Mouse (Mus musculus) liver, embryonic 13.5 days (tissue): Measurements from ENCODE around the gene Mob3c. TPM values are rescaled to one million over a fixed set of nuclear protein-coding genes. Genes with fewer than 3 reads are reported as not detected.

ENCODE experiments used
- ATAC-seq: fragments of 200-750 bp; cut with Nextera tagmentation; 2 replicates; pipeline ENCODE4 v1.8.0; 2017; ENCODE audit warnings: low read depth, mild to moderate bottlenecking, moderate number of reproducible peaks, moderate library complexity
- DNase-seq: peaks from one replicate; pipeline ENCODE4 v3.0.0; 2022
- H3K27ac ChIP-seq: fragments of 300-500 bp; sonication (generic); 2 replicates; pipeline ENCODE4 v1.5.1; 2015; ENCODE audit warnings: moderate library complexity, mild to moderate bottlenecking, inconsistent platforms
- H3K27me3 ChIP-seq: fragments of 300-500 bp; sonication (generic); 2 replicates; pipeline ENCODE4 v1.6.1; 2015; ENCODE audit warnings: mild to moderate bottlenecking, inconsistent platforms
- H3K36me3 ChIP-seq: fragments of 300-500 bp; sonication (generic); 2 replicates; pipeline ENCODE4 v1.6.1; 2015; ENCODE audit warnings: mild to moderate bottlenecking, inconsistent platforms
- H3K4me1 ChIP-seq: fragments of 300-500 bp; sonication (generic); replicated peaks from 2 replicates; pipeline ENCODE4 v1.6.1; 2015; ENCODE audit warnings: inconsistent platforms
- H3K4me2 ChIP-seq: fragments of 300-500 bp; sonication (generic); 2 replicates; pipeline ENCODE4 v1.6.1; 2015; ENCODE audit warnings: inconsistent platforms, mild to moderate bottlenecking, moderate library complexity
- H3K4me3 ChIP-seq: fragments of 300-500 bp; sonication (generic); replicated peaks from 2 replicates; pipeline ENCODE4 v1.5.1; 2015; ENCODE audit warnings: mild to moderate bottlenecking, inconsistent platforms
- H3K9ac ChIP-seq: fragments of 300-500 bp; sonication (generic); 2 replicates; pipeline ENCODE4 v1.6.1; 2015; ENCODE audit warnings: mild to moderate bottlenecking, inconsistent platforms
- H3K9me3 ChIP-seq: fragments of 300-500 bp; sonication (generic); replicated peaks from 2 replicates; pipeline ENCODE4 v1.6.1; 2016; ENCODE audit warnings: inconsistent platforms
- WGBS: fragments of 180-500 bp; shearing (Covaris S2); methylation state at CpG from one replicate; pipeline ENCODE4 v1.1.7; 2015; ENCODE audit not compliant: insufficient replicate concordance; 5-methylcytosine and 5-hydroxymethylcytosine counted together
- polyA plus RNA-seq: library from polyadenylated mRNA; unstranded; fragments of >200 nt; fragmentation: Nextera tagmentation; extraction: Ambion mirVana; gene quantifications from 2 replicates; pipeline ENCODE4 v1.2.1, GENCODE M21; 2015

The Mob3c gene
- polyA plus RNA-seq, 1 experiment from 2014 or later, result 6.7 TPM

- Histone ChIP-seq H3K4me3 (no peak overlapping the region), H3K27ac (no peak overlapping the region), H3K36me3 (peaks cover 23% of the 10 kb centered on the region), H3K9me3 (no peaks in the 10 kb centered on the region), H3K4me1 (0 out of 2 replicates have a peak, but pooled peaks cover 5% of the 10 kb centered on the region), H3K27me3 (0 out of 2 replicates have a peak, but pooled peaks cover 4% of the 10 kb centered on the region), H3K4me2 (no peak overlapping the region), H3K9ac (no peak overlapping the region)
- no peak for ATAC-seq
- WGBS, result 44% methylated on average over 1 of the region's 1 CpGs
- no peak for DNase-seq
These were observed 53.3 kb downstream of the Mob3c start for GRCm38 (mm10) chr4:115881183-115881582.

GRCm38 (mm10) chr4:115882195-115882594 is 54.3 kb downstream of the Mob3c start:
- H3K9me3 ChIP-seq, result no peaks in the 10 kb centered on the region
- H3K4me3 ChIP-seq, result no peak overlapping the region
- H3K4me1 ChIP-seq, result 0 out of 2 replicates have a peak, but pooled peaks cover 5% of the 10 kb centered on the region
- 0 out of 2 replicates have a peak, but pooled peaks cover 4% of the 10 kb centered on the region for H3K27me3 ChIP-seq
- H3K27ac ChIP-seq, result no peak overlapping the region
- H3K9ac ChIP-seq, result no peak overlapping the region
- no peak overlapping the region for H3K4me2 ChIP-seq
- WGBS, result 44% methylated on average over 4 of the region's 4 CpGs
- DNase-seq (no peak), ATAC-seq (no peak)
- H3K36me3 ChIP-seq, result peaks cover 13% of the 10 kb centered on the region

- Histone ChIP-seq H3K4me3 (no peak within 1 kb of the TSS), H3K4me2 (no peak within 1 kb of the TSS), H3K9ac (no peak within 1 kb of the TSS), H3K36me3 (no peaks in the 10 kb centered on the region; the same call in 1 of the 2 replicates), H3K4me1 (no peaks in the 10 kb centered on the region), H3K9me3 (no peaks in the 10 kb centered on the region), H3K27me3 (peaks cover 18% of the 10 kb centered on the region), H3K27ac (no peak within 1 kb of the TSS)
- DNase-seq (no peak), ATAC-seq (no peak)
- WGBS, result 58% methylated on average over 6 of the region's 6 CpGs
These were observed 56.1 kb downstream of the Mob3c start, which contains the start of gene Kncn for GRCm38 (mm10) chr4:115884022-115884421. Kncn (plus strand) TSS chr4:115884400.

Other genes with a start within 250 kb of the Mob3c start
- gene Cyp4a32, start 227.1 kb upstream of the Mob3c start, polyA plus RNA-seq, result not detected in 2 replicates
- 0.71 and 0.82 TPM in 2 replicates for gene Cyp4b1, start 180.4 kb upstream of the Mob3c start, polyA plus RNA-seq
- 10.6 and 13.9 TPM in 2 replicates for gene Efcab14, start 90.3 kb upstream of the Mob3c start, polyA plus RNA-seq
- not detected in 2 replicates for gene Tex38, start 47.1 kb upstream of the Mob3c start, polyA plus RNA-seq
- gene Atpaf1, start 43.3 kb upstream of the Mob3c start, polyA plus RNA-seq, result 19.5 and 20.7 TPM in 2 replicates
- 32.1 and 40.2 TPM in 2 replicates for gene Mknk1, start 11.1 kb downstream of the Mob3c start, polyA plus RNA-seq
- gene Kncn, start 56.3 kb downstream of the Mob3c start, polyA plus RNA-seq, result not detected in 2 replicates
- not detected in 2 replicates for gene 6430628N08Rik, start 62.6 kb downstream of the Mob3c start, polyA plus RNA-seq
- gene Dmbx1, start 111.8 kb downstream of the Mob3c start, polyA plus RNA-seq, result not detected in 2 replicates
- 4.9 and 5.1 TPM in 2 replicates for gene Faah, start 189.8 kb downstream of the Mob3c start, polyA plus RNA-seq
- gene Nsun4, start 225.8 kb downstream of the Mob3c start, polyA plus RNA-seq, result 9.4 and 11.2 TPM in 2 replicates
- 366 and 368 TPM in 2 replicates for gene Uqcrh, start 247.0 kb downstream of the Mob3c start, polyA plus RNA-seq
- 28.5 and 32.5 TPM in 2 replicates for gene Lrrc41, start 247.2 kb downstream of the Mob3c start, polyA plus RNA-seq